Mouse (Mus musculus): ENCODE data around the gene A430078G23Rik.

- TF ChIP-seq CTCF (IDR thresholded peaks at IDR 0.05 in 2 of 3, conservative IDR thresholded peaks at IDR 0.05 in 1 of 3; ENCODE audit: control insufficient read depth in 1 of 3, insufficient read depth in 1 of 3, low read depth in 2 of 3, low read length in 3 of 3, poor library complexity in 1 of 3, severe bottlenecking in 1 of 3) (no peak), MYC (IDR thresholded peaks at IDR 0.05; ENCODE audit: low read depth, low read length) (no peak), SIN3A (IDR thresholded peaks at IDR 0.05; ENCODE audit: low read length) (no peak), MAFK (IDR thresholded peaks at IDR 0.05; ENCODE audit: borderline replicate concordance, low read depth, low read length) (no peak), MAX (IDR thresholded peaks at IDR 0.05; ENCODE audit: low read length) (no peak), EP300 (IDR thresholded peaks at IDR 0.05; ENCODE audit: low read depth in 1 of 2, low read length in 2 of 2) (no peak), POLR2A (IDR thresholded peaks at IDR 0.05; ENCODE audit: control insufficient read depth in 1 of 2, insufficient read depth in 1 of 2, low read depth in 1 of 2, low read length in 2 of 2, poor library complexity in 1 of 2) (no peak), JUND (IDR thresholded peaks at IDR 0.05; ENCODE audit: low read depth, low read length) (no peak), ZC3H11A (IDR thresholded peaks at IDR 0.05; ENCODE audit: low read depth, low read length) (no peak), GATA1 (IDR thresholded peaks at IDR 0.05; ENCODE audit: low read depth, low read length) (no peak), UBTF (IDR thresholded peaks at IDR 0.05; ENCODE audit: borderline replicate concordance, insufficient read depth, low read depth, low read length) (no peak), TAL1 (IDR thresholded peaks at IDR 0.05; ENCODE audit: low read length) (no peak), MEF2A (IDR thresholded peaks at IDR 0.05; ENCODE audit: extremely low read depth, insufficient replicate concordance, low read depth, low read length, poor library complexity, severe bottlenecking) (no peak), MXI1 (IDR thresholded peaks at IDR 0.05; ENCODE audit: low read depth, low read length) (no peak)
Observed at GRCm38 (mm10) chr8:3345337-3345736, 7.9 kb upstream of the A430078G23Rik start.
